Mouse (Mus musculus) testis, adult 2 months (tissue): ENCODE data around the gene Ppm1d. TPM values are rescaled to one million over a fixed set of nuclear protein-coding genes. Genes with fewer than 3 reads are reported as not detected.

ENCODE experiments used
- H3K27ac ChIP-seq: fragments of 200-500 bp; 2 replicates; pipeline ENCODE4 v1.5.1; 2012; ENCODE audit warnings: low read depth, low read length; ENCODE audit not compliant: control insufficient read depth, insufficient read depth
- H3K27me3 ChIP-seq: fragments of 200-500 bp; 2 replicates; pipeline ENCODE4 v1.6.1; 2012; ENCODE audit warnings: mild to moderate bottlenecking, low read length, moderate library complexity; ENCODE audit not compliant: control insufficient read depth, insufficient read depth
- H3K36me3 ChIP-seq: fragments of 200-500 bp; 2 replicates; pipeline ENCODE4 v1.6.1; 2012; ENCODE audit warnings: mild to moderate bottlenecking, low read length; ENCODE audit not compliant: control insufficient read depth, insufficient read depth
- H3K4me1 ChIP-seq: fragments of 200-500 bp; 2 replicates; pipeline ENCODE4 v1.6.1; 2012; ENCODE audit warnings: low read length; ENCODE audit not compliant: control insufficient read depth, insufficient read depth
- H3K4me3 ChIP-seq: fragments of 200-500 bp; 2 replicates; pipeline ENCODE4 v1.5.1; 2012; ENCODE audit warnings: low read depth, mild to moderate bottlenecking, low read length, moderate library complexity, mixed read lengths; ENCODE audit not compliant: control insufficient read depth
- CTCF ChIP-seq: fragments of 200-500 bp; IDR thresholded peaks from 2 replicates; pipeline ENCODE4 v1.5.1; 2012; ENCODE audit warnings: low read depth, mild to moderate bottlenecking, inconsistent platforms, low read length, moderate library complexity; ENCODE audit not compliant: control insufficient read depth, insufficient read depth, insufficient replicate concordance
- POLR2A ChIP-seq: fragments of 200-500 bp; IDR thresholded peaks from 2 replicates; pipeline ENCODE4 v1.6.1; 2012; ENCODE audit warnings: low read depth, mild to moderate bottlenecking, inconsistent platforms, low read length, moderate library complexity; ENCODE audit not compliant: control insufficient read depth
- polyA plus RNA-seq: library from polyadenylated mRNA; depleted of rRNA; stranded (reverse); fragments of >200 nt; gene quantifications from 2 replicates; pipeline ENCODE4 v1.2.3, GENCODE M21; 2012

Ppm1d gene
- polyA plus RNA-seq, 1 experiment: 106 TPM

- no peaks in the 10 kb centered on the region; the same call in 1 of the 2 replicates for H3K36me3 ChIP-seq
- H3K4me3 ChIP-seq: no peak overlapping the region
- H3K4me1 ChIP-seq: no peaks in the 10 kb centered on the region
- no peaks in the 10 kb centered on the region for H3K27me3 ChIP-seq
- TF ChIP-seq CTCF: peak; percentile 44; the same call in 1 of the 2 replicates
- TF ChIP-seq POLR2A: no peak
- H3K27ac ChIP-seq: no peak overlapping the region
Observed at GRCm38 (mm10) chr11:85334778-85335177, 23.7 kb downstream of the Ppm1d start.

GRCm38 (mm10) chr11:85339173-85339831 is 28.3 kb downstream of the Ppm1d start:
- TF ChIP-seq POLR2A: no peak
- TF ChIP-seq CTCF: no peak
- Histone ChIP-seq H3K27me3 (no peaks in the 10 kb centered on the region), H3K4me3 (no peak overlapping the region), H3K36me3 (no peaks in the 10 kb centered on the region; the same call in 1 of the 2 replicates), H3K27ac (no peak overlapping the region), H3K4me1 (no peaks in the 10 kb centered on the region)

GRCm38 (mm10) chr11:85340070-85340616 is 29.1 kb downstream of the Ppm1d start:
- no peaks in the 10 kb centered on the region; the same call in 1 of the 2 replicates for H3K36me3 ChIP-seq
- TF ChIP-seq CTCF (no peak), POLR2A (no peak)
- no peaks in the 10 kb centered on the region for H3K4me1 ChIP-seq
- H3K27ac ChIP-seq: no peak overlapping the region
- no peak overlapping the region for H3K4me3 ChIP-seq
- no peaks in the 10 kb centered on the region for H3K27me3 ChIP-seq

DNA sequence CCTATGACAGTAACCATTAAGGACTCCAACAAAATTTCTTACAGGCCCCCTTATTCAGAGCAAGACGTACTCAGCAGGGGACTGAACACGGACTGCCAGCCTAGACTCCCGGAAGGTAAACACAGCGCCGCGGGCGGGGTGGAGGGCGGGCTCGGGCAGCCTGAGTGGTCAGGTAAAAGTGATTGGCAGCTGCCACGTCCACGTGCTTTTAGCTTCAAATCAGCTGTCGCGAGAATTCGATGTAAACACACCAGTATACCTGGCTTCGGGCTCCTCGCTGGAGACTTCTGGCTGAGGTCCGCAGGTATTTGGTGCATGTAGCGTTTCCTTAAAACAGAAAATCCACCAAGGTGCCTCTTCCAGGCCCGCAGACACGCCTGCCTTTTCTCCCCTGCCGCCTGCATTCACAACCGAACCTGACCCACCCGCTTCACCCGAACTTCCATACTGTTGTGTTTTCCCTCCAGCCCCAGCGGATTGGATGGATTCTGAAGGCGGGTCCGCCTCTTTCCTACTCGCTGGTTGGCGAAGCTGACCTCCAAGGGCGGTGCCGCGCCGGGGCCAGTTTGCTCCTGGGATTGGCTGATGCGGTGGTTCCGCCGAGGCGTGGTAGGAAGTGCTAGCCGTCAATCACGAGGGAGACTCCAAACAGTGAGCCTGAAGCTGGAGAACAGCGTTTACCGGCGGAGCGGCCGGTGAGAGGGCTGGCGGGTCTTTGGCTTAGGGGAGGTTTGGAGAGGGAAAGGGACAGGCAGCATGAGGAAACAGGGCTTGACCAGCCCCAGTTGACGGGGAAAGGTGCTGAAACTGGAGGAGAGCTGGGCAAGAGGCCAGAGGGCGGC is 41.7 kb downstream of the Ppm1d start, which contains the start of gene Bcas3:
Gene Bcas3 (plus strand): TSS at position 629 of the 842 bp plus-strand sequence.
- TF ChIP-seq CTCF (no peak), POLR2A (peak; percentile 90)
- Histone ChIP-seq H3K36me3 (no peaks in the 10 kb centered on the region; the same call in 1 of the 2 replicates), H3K4me3 (peak within 1 kb of the TSS; percentile 91), H3K27me3 (no peaks in the 10 kb centered on the region), H3K4me1 (peaks cover 2% of the 10 kb centered on the region; the same call in 1 of the 2 replicates), H3K27ac (peak within 1 kb of the TSS; percentile 91)

GRCm38 (mm10) chr11:85353819-85354218 is 42.8 kb downstream of the Ppm1d start:
- H3K36me3 ChIP-seq: peaks cover 2% of the 10 kb centered on the region
- TF ChIP-seq CTCF (no peak), POLR2A (no peak)
- no peaks in the 10 kb centered on the region for H3K27me3 ChIP-seq
- no peak overlapping the region for H3K4me3 ChIP-seq
- no peak overlapping the region for H3K27ac ChIP-seq
- peaks cover 2% of the 10 kb centered on the region; the same call in 1 of the 2 replicates for H3K4me1 ChIP-seq

GRCm38 (mm10) chr11:85359641-85360040 is 48.6 kb downstream of the Ppm1d start:
- no peak overlapping the region for H3K4me3 ChIP-seq
- peaks cover 3% of the 10 kb centered on the region for H3K4me1 ChIP-seq
- H3K27me3 ChIP-seq: no peaks in the 10 kb centered on the region
- peaks cover 2% of the 10 kb centered on the region for H3K36me3 ChIP-seq
- TF ChIP-seq POLR2A (no peak), CTCF (no peak)
- no peak overlapping the region for H3K27ac ChIP-seq

GRCm38 (mm10) chr11:85361621-85362020 is 50.6 kb downstream of the Ppm1d start:
- Histone ChIP-seq H3K4me3 (no peak overlapping the region), H3K36me3 (peaks cover 2% of the 10 kb centered on the region), H3K27ac (no peak overlapping the region), H3K4me1 (peaks cover 3% of the 10 kb centered on the region), H3K27me3 (no peaks in the 10 kb centered on the region)
- TF ChIP-seq CTCF (no peak), POLR2A (no peak)
